13 mouse cellular contexts compared by ENCODE assay signal in the genomic region with DNA sequence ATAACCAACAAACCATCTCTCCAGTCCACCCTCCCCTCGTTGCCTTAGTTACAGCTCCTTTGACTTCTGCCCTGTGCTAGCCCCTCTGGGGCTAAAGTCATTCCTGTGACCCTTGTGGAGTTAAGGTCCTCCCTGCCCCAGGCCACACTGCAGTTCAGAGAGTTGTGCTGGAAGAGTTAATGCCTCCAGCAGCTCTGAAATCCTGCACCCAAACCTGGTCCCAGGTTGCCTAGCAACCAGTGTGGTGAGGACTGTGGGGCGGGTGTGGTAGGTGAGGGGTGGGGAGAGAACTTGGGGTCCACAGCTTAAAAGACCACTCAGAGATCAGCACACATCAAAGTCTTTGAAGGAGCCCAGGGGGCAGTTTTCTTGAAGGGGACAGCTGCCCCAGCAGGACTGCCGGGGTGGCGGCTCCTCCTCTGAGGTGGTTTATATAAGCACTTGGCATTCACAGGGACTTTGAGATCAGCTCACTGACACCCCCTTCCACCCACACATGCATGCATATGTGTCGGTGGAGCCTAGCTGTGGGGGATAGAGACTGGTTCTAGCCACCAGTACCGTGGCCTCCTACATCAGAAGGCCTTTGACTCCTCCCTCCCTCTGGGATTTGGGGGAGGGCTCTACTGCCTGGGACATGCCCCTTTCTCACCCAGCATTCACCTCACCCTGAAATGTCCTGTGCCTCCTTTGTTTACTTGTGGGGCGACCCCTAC. TPM values are rescaled to one million over a fixed set of nuclear protein-coding genes. Genes with fewer than 3 reads are reported as not detected.
A peak's percentile ranks its signal among the peaks of the same experiment; 100 is the strongest.
DNase-seq lines count a peak whose midpoint lies in the region; ATAC-seq lines count a peak whose summit lies in the region.
"Had no signal": no experiment of that assay in that cellular context is flagged by ENCODE, and none has a peak within 500 bp of the region (broad histone marks: within the 10 kb centered on the region; RNA-seq: fewer than 3 reads in every experiment).

No protein-coding gene starts in this region.

- no peak overlapping the region for H3K9ac ChIP-seq in forebrain, embryonic 14.5 days (ENCODE audit: low read length)
- no peak overlapping the region for H3K9ac ChIP-seq in forebrain, embryonic 11.5 days (ENCODE audit: low read length)
- no peak overlapping the region for H3K9ac ChIP-seq in midbrain, embryonic 11.5 days (ENCODE audit: low read length)
- no peak overlapping the region for H3K9ac ChIP-seq in heart, embryonic 12.5 days

- H3K4me3 ChIP-seq in forebrain, embryonic 14.5 days (ENCODE audit: low read depth, low read length): no peak overlapping the region
- no peak overlapping the region for H3K4me3 ChIP-seq in forebrain, embryonic 11.5 days (ENCODE audit: low read depth, low read length)
- no peak overlapping the region for H3K4me3 ChIP-seq in midbrain, embryonic 11.5 days (ENCODE audit: low read depth, low read length)
- no peak overlapping the region for H3K4me3 ChIP-seq in heart, embryonic 12.5 days
- H3K4me3 ChIP-seq: heart, adult 2 months had no signal

- intact Hi-C loops in left cerebral cortex, postnatal 36 days (cut with DNase I): no loop called here

- H3K4me1 ChIP-seq in forebrain, embryonic 14.5 days (ENCODE audit: control insufficient read depth, insufficient read depth, low read length): 0 out of 2 replicates have a peak, but pooled peaks cover 3% of the 10 kb centered on the region
- peaks cover 4% of the 10 kb centered on the region; the same call in 1 of the 2 replicates for H3K4me1 ChIP-seq in forebrain, embryonic 11.5 days (replicated peaks; ENCODE audit: control insufficient read depth, insufficient read depth, low read length)
- H3K4me1 ChIP-seq in midbrain, embryonic 11.5 days (ENCODE audit: control insufficient read depth, insufficient read depth, low read length): peaks cover 12% of the 10 kb centered on the region
- no peaks in the 10 kb centered on the region for H3K4me1 ChIP-seq in heart, embryonic 12.5 days (replicated peaks)

- ATAC-seq in forebrain, embryonic 14.5 days: no peak
- no peak for ATAC-seq in forebrain, embryonic 11.5 days (replicated peaks; ENCODE audit: low FRiP score)
- ATAC-seq in midbrain, embryonic 11.5 days (ENCODE audit: low FRiP score): 0 out of 2 replicates have a peak, but pooled peaks have one; percentile 33
- no peak for ATAC-seq in heart, embryonic 12.5 days (ENCODE audit: insufficient number of reproducible peaks, low FRiP score)
- ATAC-seq: inflammation-experienced regulatory T-cells, adult 6 months; lung, postnatal 0 days had no signal

- 25% methylated on average over 7 of the region's 7 CpGs for WGBS in forebrain, embryonic 14.5 days
- 23% methylated on average over 7 of the region's 7 CpGs for WGBS in forebrain, embryonic 11.5 days
- 11% methylated on average over 7 of the region's 7 CpGs for WGBS in midbrain, embryonic 11.5 days
- WGBS in heart, embryonic 12.5 days: 30% methylated on average over 7 of the region's 7 CpGs

- no peaks in the 10 kb centered on the region for H3K9me3 ChIP-seq in forebrain, embryonic 14.5 days (replicated peaks; ENCODE audit: control insufficient read depth, low read length)
- H3K9me3 ChIP-seq in forebrain, embryonic 11.5 days (ENCODE audit: control insufficient read depth, low read length): no peaks in the 10 kb centered on the region
- no peaks in the 10 kb centered on the region for H3K9me3 ChIP-seq in midbrain, embryonic 11.5 days (ENCODE audit: control insufficient read depth, low read length)
- H3K9me3 ChIP-seq in heart, embryonic 12.5 days (replicated peaks): no peaks in the 10 kb centered on the region

- DNase-seq in forebrain, embryonic 14.5 days (ENCODE audit: low spot score): peak; percentile 30
- no peak for DNase-seq in forebrain, embryonic 11.5 days (ENCODE audit: low spot score)
- peak; percentile 54 for DNase-seq in left cerebral cortex, postnatal 36 days (ENCODE audit: low spot score in 2 of 2)
- no peak for DNase-seq in left cerebral cortex, adult 11 months (ENCODE audit: low spot score)
- peak; percentile 37 for DNase-seq in cerebellum, postnatal 25 days
- peak; percentile 86 for DNase-seq in midbrain, embryonic 11.5 days (ENCODE audit: low spot score, missing footprints)
- no peak for DNase-seq in liver
- DNase-seq: heart, adult 2 months; thymus, adult 2 months had no signal

- H3K36me3 ChIP-seq in forebrain, embryonic 14.5 days (ENCODE audit: control insufficient read depth, insufficient read depth, low read length): no peaks in the 10 kb centered on the region
- no peaks in the 10 kb centered on the region for H3K36me3 ChIP-seq in forebrain, embryonic 11.5 days (ENCODE audit: control insufficient read depth, insufficient read depth, low read length)
- H3K36me3 ChIP-seq in midbrain, embryonic 11.5 days (ENCODE audit: control insufficient read depth, insufficient read depth, low read length): no peaks in the 10 kb centered on the region
- no peaks in the 10 kb centered on the region for H3K36me3 ChIP-seq in heart, embryonic 12.5 days

- H3K27me3 ChIP-seq in forebrain, embryonic 14.5 days (replicated peaks; ENCODE audit: control insufficient read depth, insufficient read depth, low read length): no peaks in the 10 kb centered on the region
- no peaks in the 10 kb centered on the region for H3K27me3 ChIP-seq in forebrain, embryonic 11.5 days (ENCODE audit: control insufficient read depth, insufficient read depth, low read length)
- H3K27me3 ChIP-seq in midbrain, embryonic 11.5 days (ENCODE audit: control insufficient read depth, insufficient read depth, low read length): no peaks in the 10 kb centered on the region
- H3K27me3 ChIP-seq in heart, embryonic 12.5 days (replicated peaks): peaks cover 24% of the 10 kb centered on the region

- no peak overlapping the region for H3K4me2 ChIP-seq in forebrain, embryonic 14.5 days (ENCODE audit: low read length)
- no peak overlapping the region for H3K4me2 ChIP-seq in forebrain, embryonic 11.5 days (ENCODE audit: low read depth, low read length, severe bottlenecking)
- H3K4me2 ChIP-seq in midbrain, embryonic 11.5 days: no peak overlapping the region
- H3K4me2 ChIP-seq in heart, embryonic 12.5 days: no peak overlapping the region

- no peak overlapping the region for H3K27ac ChIP-seq in forebrain, embryonic 14.5 days (ENCODE audit: low read depth, low read length)
- H3K27ac ChIP-seq in forebrain, embryonic 11.5 days (ENCODE audit: low read depth, low read length): no peak overlapping the region
- no peak overlapping the region for H3K27ac ChIP-seq in midbrain, embryonic 11.5 days (ENCODE audit: low read depth, low read length)
- no peak overlapping the region for H3K27ac ChIP-seq in heart, embryonic 12.5 days (ENCODE audit: poor library complexity, severe bottlenecking)
- H3K27ac ChIP-seq: heart, adult 2 months had no signal

RNA-seq across cellular contexts. Expression of gene Ubxn10, which starts 2.3 kb away (rescaled TPM):
- 3.3 and 3.4 TPM in 2 replicates for polyA plus RNA-seq in forebrain, embryonic 14.5 days (2014; fragmentation: Nextera tagmentation; extraction: Ambion mirVana)
- polyA plus RNA-seq in forebrain, embryonic 11.5 days (2014; fragmentation: Nextera tagmentation; extraction: Ambion mirVana): 1.5 and 1.6 TPM in 2 replicates
- total RNA-seq in left cerebral cortex, postnatal 36 days (2021): 1 to 10 TPM; 1.3 to 1.5 TPM
- polyA plus RNA-seq in midbrain, embryonic 11.5 days (2014; fragmentation: Nextera tagmentation; extraction: Ambion mirVana): 1.5 TPM in 2 replicates
- 0.95 and 1.3 TPM in 2 replicates for polyA plus RNA-seq in heart, embryonic 12.5 days (2016; fragmentation: Nextera tagmentation; extraction: Ambion mirVana)
- polyA plus RNA-seq: inflammation-experienced regulatory T-cells, adult 6 months had no signal

RNA-seq across cellular contexts. Expression of gene Pla2g2c, which starts 14.7 kb away (rescaled TPM):
- polyA plus RNA-seq in forebrain, embryonic 14.5 days (2014; fragmentation: Nextera tagmentation; extraction: Ambion mirVana): 0.28 and 0.41 TPM in 2 replicates
- polyA plus RNA-seq in forebrain, embryonic 11.5 days (2014; fragmentation: Nextera tagmentation; extraction: Ambion mirVana): 0.37 and 0.52 TPM in 2 replicates
- under 1 TPM; 0.22 to 0.39 TPM for total RNA-seq in left cerebral cortex, postnatal 36 days (2021)
- 0.81 and 0.96 TPM in 2 replicates for polyA plus RNA-seq in midbrain, embryonic 11.5 days (2014; fragmentation: Nextera tagmentation; extraction: Ambion mirVana)
- 0.15 and 0.41 TPM in 2 replicates for polyA plus RNA-seq in heart, embryonic 12.5 days (2016; fragmentation: Nextera tagmentation; extraction: Ambion mirVana)
- polyA plus RNA-seq: inflammation-experienced regulatory T-cells, adult 6 months; thymus, adult 2 months had no signal

RNA-seq across cellular contexts. Expression of gene Pla2g2f, which starts 18.1 kb away (rescaled TPM):
- polyA plus RNA-seq in forebrain, embryonic 14.5 days (2014; fragmentation: Nextera tagmentation; extraction: Ambion mirVana): 0.09 TPM in 1 of 2 replicates, not detected in the other
- 0.09 TPM in 1 of 2 replicates, not detected in the other for polyA plus RNA-seq in forebrain, embryonic 11.5 days (2014; fragmentation: Nextera tagmentation; extraction: Ambion mirVana)
- total RNA-seq in left cerebral cortex, postnatal 36 days (2021): not detected
- polyA plus RNA-seq in midbrain, embryonic 11.5 days (2014; fragmentation: Nextera tagmentation; extraction: Ambion mirVana): 0.08 and 0.12 TPM in 2 replicates
- not detected in 2 replicates for polyA plus RNA-seq in heart, embryonic 12.5 days (2016; fragmentation: Nextera tagmentation; extraction: Ambion mirVana)
- total RNA-seq: left cerebral cortex, adult 8-10 months had no signal
- polyA plus RNA-seq: inflammation-experienced regulatory T-cells, adult 6 months; lung, postnatal 0 days had no signal

RNA-seq across cellular contexts. Expression of gene Pla2g2d, which starts 36.2 kb away (rescaled TPM):
- polyA plus RNA-seq in forebrain, embryonic 14.5 days (2014; fragmentation: Nextera tagmentation; extraction: Ambion mirVana): 0.17 and 0.24 TPM in 2 replicates
- not detected in 2 replicates for polyA plus RNA-seq in forebrain, embryonic 11.5 days (2014; fragmentation: Nextera tagmentation; extraction: Ambion mirVana)
- under 1 TPM; 0.52 to 0.68 TPM for total RNA-seq in left cerebral cortex, postnatal 36 days (2021)
- polyA plus RNA-seq in midbrain, embryonic 11.5 days (2014; fragmentation: Nextera tagmentation; extraction: Ambion mirVana): 0.26 and 0.41 TPM in 2 replicates
- not detected in 2 replicates for polyA plus RNA-seq in heart, embryonic 12.5 days (2016; fragmentation: Nextera tagmentation; extraction: Ambion mirVana)
- polyA plus RNA-seq: lung, postnatal 0 days had no signal

Comparison
In these comparisons a context has a peak if more than half of its experiments do, and no peak if none do; other contexts are left out.
1. DNase-seq: peak in forebrain, embryonic 14.5 days (single experiment), left cerebral cortex, postnatal 36 days (2 of 2), cerebellum, postnatal 25 days (2 of 2) and midbrain, embryonic 11.5 days (single experiment); none in forebrain, embryonic 11.5 days (single experiment), left cerebral cortex, adult 11 months (single experiment) and liver (single experiment).